Mouse (Mus musculus) hindbrain, embryonic 11.5 days (tissue): Measurements from ENCODE around the gene Mrgprb1. TPM values are rescaled to one million over a fixed set of nuclear protein-coding genes. Genes with fewer than 3 reads are reported as not detected.
"Not testable (repeated sequence)": the region's sequence is repeated elsewhere in the genome, so short reads cannot be mapped to it uniquely, and the experiment has no call there.

Experiments
- ATAC-seq: fragments of 200-750 bp; cut with Nextera tagmentation; 2 replicates; pipeline ENCODE4 v1.8.0; 2017; ENCODE audit warnings: mild to moderate bottlenecking, moderate TSS enrichment, moderate library complexity; ENCODE audit not compliant: low FRiP score
- DNase-seq: peaks from one replicate; pipeline ENCODE4 v3.0.0-alpha.2; 2015; ENCODE audit warnings: low spot score
- H3K27ac ChIP-seq: fragments of 300-500 bp; sonication (generic); 2 replicates; pipeline ENCODE4 v1.5.1; 2014; ENCODE audit warnings: mild to moderate bottlenecking, low read depth, low read length
- H3K27me3 ChIP-seq: fragments of 300-500 bp; sonication (generic); 2 replicates; pipeline ENCODE4 v1.6.1; 2014; ENCODE audit warnings: mild to moderate bottlenecking, low read length, moderate library complexity, mixed read lengths; ENCODE audit not compliant: control insufficient read depth, insufficient read depth
- H3K36me3 ChIP-seq: fragments of 300-500 bp; sonication (generic); 2 replicates; pipeline ENCODE4 v1.6.1; 2014; ENCODE audit warnings: mild to moderate bottlenecking, low read length, moderate library complexity, mixed read lengths; ENCODE audit not compliant: control insufficient read depth, insufficient read depth
- H3K4me1 ChIP-seq: fragments of 300-500 bp; sonication (generic); replicated peaks from 2 replicates; pipeline ENCODE4 v1.6.1; 2014; ENCODE audit warnings: low read length, mixed read lengths; ENCODE audit not compliant: control insufficient read depth, insufficient read depth
- H3K4me2 ChIP-seq: fragments of 300-500 bp; sonication (generic); replicated peaks from 2 replicates; pipeline ENCODE4 v1.6.1; 2014; ENCODE audit warnings: mild to moderate bottlenecking, low read depth, low read length
- H3K4me3 ChIP-seq: fragments of 300-500 bp; sonication (generic); 2 replicates; pipeline ENCODE4 v1.5.1; 2014; ENCODE audit warnings: low read depth, low read length
- H3K9ac ChIP-seq: fragments of 300-500 bp; sonication (generic); 2 replicates; pipeline ENCODE4 v1.6.1; 2014; ENCODE audit warnings: low read depth, low read length
- H3K9me3 ChIP-seq: fragments of 300-500 bp; sonication (generic); 2 replicates; pipeline ENCODE4 v1.6.1; 2016; ENCODE audit warnings: low read length; ENCODE audit not compliant: control insufficient read depth
- WGBS: fragments of 180-500 bp; shearing (Covaris S2); extraction: QIAGEN DNeasy Blood & Tissue Kit; methylation state at CpG from one replicate; pipeline ENCODE4 v1.1.7; 2014; 5-methylcytosine and 5-hydroxymethylcytosine counted together
- polyA plus RNA-seq: library from polyadenylated mRNA; unstranded; fragments of >200 nt; fragmentation: Nextera tagmentation; extraction: Ambion mirVana; gene quantifications from 2 replicates; pipeline ENCODE4 v1.2.1, GENCODE M21; 2014

The Mrgprb1 gene
- polyA plus RNA-seq, result not detected in 2 replicates

DNA sequence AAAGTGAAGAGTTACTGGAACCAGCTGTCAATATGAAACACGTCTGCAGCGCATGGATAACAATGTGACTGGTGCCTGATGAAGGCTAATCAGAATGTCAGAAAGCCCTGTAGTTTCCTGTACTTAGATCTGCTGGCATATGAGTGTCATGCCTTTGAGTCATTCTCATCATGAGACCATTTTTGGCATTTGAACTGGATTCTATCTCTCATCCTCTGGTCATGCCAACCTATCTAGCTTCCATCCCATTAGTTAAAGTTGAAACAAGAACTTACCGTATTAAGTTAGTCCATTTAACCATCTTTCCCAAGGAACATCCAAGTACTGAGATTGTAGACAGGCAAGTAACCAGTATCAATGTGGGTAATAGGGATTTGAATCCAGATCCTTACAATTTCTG, at the start of gene Mrgprb1:
Mrgprb1 (minus strand) TSS at position 101 of the 400 bp plus-strand sequence.
- no peak for ATAC-seq
- H3K4me3 ChIP-seq, result no peak within 1 kb of the TSS
- no peaks in the 10 kb centered on the region for H3K27me3 ChIP-seq
- 0 out of 2 replicates have a peak, but pooled peaks cover 5% of the 10 kb centered on the region for H3K9me3 ChIP-seq
- 86% methylated on average over 3 of the region's 3 CpGs for WGBS
- DNase-seq, result no peak
- no peak within 1 kb of the TSS for H3K27ac ChIP-seq
- no peaks in the 10 kb centered on the region for H3K4me1 ChIP-seq
- no peak within 1 kb of the TSS for H3K4me2 ChIP-seq
- H3K9ac ChIP-seq, result no peak within 1 kb of the TSS
- no peaks in the 10 kb centered on the region for H3K36me3 ChIP-seq

- H3K27ac ChIP-seq, result no peak within 1 kb of the TSS
- no peak within 1 kb of the TSS for H3K9ac ChIP-seq
- no peaks in the 10 kb centered on the region; the same call in none of the 2 replicates for H3K9me3 ChIP-seq
- H3K4me1 ChIP-seq, result no peaks in the 10 kb centered on the region
- H3K36me3 ChIP-seq, result no peaks in the 10 kb centered on the region
- H3K27me3 ChIP-seq, result no peaks in the 10 kb centered on the region
- DNase-seq (no peak), ATAC-seq (no peak)
- H3K4me2 ChIP-seq, result no peak within 1 kb of the TSS
- no peak within 1 kb of the TSS for H3K4me3 ChIP-seq
Measured at GRCm38 (mm10) chr7:48499221-48499620, 43.1 kb upstream of the Mrgprb1 start, which contains the start of gene Mrgprx2. Mrgprx2 (minus strand) TSS chr7:48499321.

DNA sequence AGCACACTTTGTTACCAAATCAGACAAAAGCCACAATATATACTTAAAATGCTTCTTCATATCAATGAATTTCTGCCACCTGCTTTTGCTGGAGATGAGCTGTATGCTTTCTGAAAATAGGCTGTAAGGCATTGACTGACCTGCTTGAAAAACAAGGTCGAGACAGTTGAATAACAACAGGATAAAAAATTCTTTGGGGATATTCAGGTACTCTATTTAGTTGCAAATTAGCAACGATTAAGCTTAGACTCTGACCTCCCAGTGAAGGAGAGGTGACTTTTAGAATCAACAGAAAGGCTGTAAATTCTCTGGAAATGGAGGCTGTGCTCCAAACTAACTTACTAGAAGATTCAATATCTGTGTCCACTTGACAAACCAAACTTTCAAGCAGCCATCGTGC, 19.6 kb downstream of the Mrgprb1 start:
- Histone ChIP-seq H3K4me1 (no peaks in the 10 kb centered on the region), H3K36me3 (no peaks in the 10 kb centered on the region), H3K9me3 (no peaks in the 10 kb centered on the region), H3K4me2 (no peak overlapping the region), H3K27me3 (no peaks in the 10 kb centered on the region), H3K9ac (no peak overlapping the region), H3K27ac (no peak overlapping the region), H3K4me3 (no peak overlapping the region)
- no peak for DNase-seq
- no peak for ATAC-seq
- 56% methylated on average over 3 of the region's 3 CpGs for WGBS

- not testable (repeated sequence) for ATAC-seq, H3K9me3 ChIP-seq, H3K9ac ChIP-seq, H3K36me3 ChIP-seq, H3K27ac ChIP-seq, H3K4me2 ChIP-seq, H3K4me3 ChIP-seq, DNase-seq, H3K4me1 ChIP-seq, H3K27me3 ChIP-seq
- WGBS, result 85% methylated on average over 3 of the region's 3 CpGs
Measured at GRCm38 (mm10) chr7:48435936-48436335, 20.2 kb downstream of the Mrgprb1 start.

Other genes with a start within 250 kb of the Mrgprb1 start
- not detected in 2 replicates for gene Mrgprb8, start 67.8 kb downstream of the Mrgprb1 start, polyA plus RNA-seq
- gene Mrgprx2, start 43.0 kb upstream of the Mrgprb1 start, polyA plus RNA-seq, result not detected in 2 replicates
- gene Mrgprb2, start 101.7 kb upstream of the Mrgprb1 start, polyA plus RNA-seq, result not detected in 2 replicates
- gene Mrgprb3, start 187.5 kb upstream of the Mrgprb1 start, polyA plus RNA-seq, result not detected in 2 replicates